Mouse (Mus musculus): ENCODE results near the gene Polr3c. TPM values are rescaled to one million over a fixed set of nuclear protein-coding genes. Genes with fewer than 3 reads are reported as not detected.
"Not testable (repeated sequence)": the region's sequence is repeated elsewhere in the genome, so short reads cannot be mapped to it uniquely, and the experiment has no call there.

The Polr3c gene
- total RNA-seq, 2 experiments from 2014 or later: 23.6 to 24.5 TPM

DNA sequence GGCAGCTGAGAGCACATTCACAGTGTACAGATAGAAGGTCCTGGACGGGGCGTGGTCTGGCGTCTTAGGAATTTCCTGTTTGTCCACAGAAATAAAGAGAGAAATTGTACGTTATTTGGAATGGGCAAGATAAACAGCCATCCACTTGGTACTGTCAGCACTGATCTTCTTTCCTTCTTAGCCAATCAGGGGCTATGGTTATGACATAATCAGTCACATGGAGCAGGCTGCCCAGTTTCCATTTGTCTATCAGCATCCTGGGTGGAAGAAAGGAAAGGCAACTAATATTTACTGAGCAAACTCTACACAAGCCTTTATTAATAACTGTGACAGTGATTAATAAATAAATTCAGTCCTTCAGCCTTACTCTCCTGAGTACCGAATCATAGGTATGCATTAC, 13.1 kb downstream of the Polr3c start:
- DNase-seq (ENCODE audit: low spot score in 2 of 2): no peak

DNA sequence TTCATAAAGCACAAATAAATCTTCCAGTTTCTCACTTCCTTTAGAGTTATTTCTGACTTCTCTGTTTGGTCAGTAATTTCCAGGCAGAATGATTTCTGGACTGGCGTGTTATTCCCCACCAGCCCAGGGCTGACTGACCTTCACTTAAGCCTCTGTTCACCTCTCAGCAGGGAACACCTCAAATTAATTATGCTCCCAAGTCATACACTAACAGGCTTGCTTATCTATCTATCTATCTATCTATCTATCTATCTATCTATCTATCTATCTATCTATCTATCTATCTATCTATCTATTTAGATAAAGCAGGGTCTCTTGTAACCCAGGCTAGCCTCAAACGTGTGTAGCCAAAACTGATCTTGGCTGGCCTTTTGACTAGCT, 18.8 kb downstream of the Polr3c start:
- no peak for DNase-seq (ENCODE audit: low spot score in 2 of 2)

DNA sequence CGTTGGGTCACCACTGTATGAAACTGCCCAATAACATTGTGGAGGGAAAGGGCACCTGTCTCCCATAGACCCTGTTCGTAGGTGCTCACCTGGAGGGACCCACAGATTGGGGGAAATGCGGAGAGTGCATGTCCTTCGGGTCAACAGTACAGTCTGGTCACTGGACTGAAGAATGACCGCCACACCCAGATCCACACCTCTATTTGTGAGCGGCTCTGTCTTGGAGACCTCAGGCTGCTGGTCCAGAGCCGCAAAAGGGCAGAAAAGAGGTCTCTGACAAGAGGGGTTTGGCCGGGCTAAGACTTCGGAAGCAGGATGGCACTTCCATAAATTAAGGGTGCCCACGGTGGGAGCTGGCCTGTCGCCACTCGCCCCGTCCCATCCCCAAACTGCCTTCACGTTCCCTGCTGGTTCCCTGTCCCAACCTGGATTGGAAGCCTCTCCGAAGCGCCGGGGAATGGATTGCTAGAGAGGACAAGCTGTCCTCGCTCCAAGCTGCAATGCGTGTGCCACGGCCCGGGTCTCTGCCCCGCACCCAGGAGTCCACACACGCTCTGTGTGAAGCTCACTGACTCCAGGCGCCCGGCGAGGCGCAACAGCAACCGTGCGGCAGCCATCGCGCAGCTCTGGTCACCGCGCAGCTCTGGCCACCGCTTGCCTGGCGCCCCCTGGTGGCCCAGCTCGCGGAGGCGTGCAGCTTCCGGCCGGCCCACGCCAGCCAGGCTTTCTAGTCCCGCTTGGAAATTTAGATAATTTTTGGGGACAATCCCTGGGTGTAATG, 19.3 kb downstream of the Polr3c start, which contains the start of gene Nudt17:
Gene Nudt17 (minus strand): TSS at position 660 of the 781 bp plus-strand sequence.
- DNase-seq (ENCODE audit: low spot score in 2 of 2): peak; percentile 82 to 86

DNA sequence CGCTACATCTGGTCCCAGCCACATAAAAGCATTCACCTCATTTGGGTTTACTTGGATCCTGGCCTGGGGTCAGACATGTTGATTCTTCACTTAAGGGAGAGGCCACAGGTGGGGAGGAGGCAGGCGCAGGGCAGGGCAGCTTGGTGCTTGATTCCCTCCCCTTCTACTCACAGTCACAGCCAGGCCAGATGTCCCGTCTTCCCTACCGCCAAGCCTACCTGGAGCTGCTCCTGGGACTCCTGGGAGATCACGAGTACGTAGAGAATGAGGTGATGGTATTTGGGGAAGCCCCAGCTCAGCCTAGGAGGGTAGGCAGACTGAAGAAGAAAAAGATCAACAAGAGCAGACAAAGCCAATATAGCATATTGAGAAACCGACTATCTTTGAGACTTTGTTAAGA, 20.4 kb downstream of the Polr3c start:
- no peak for DNase-seq (ENCODE audit: low spot score in 2 of 2)

DNA sequence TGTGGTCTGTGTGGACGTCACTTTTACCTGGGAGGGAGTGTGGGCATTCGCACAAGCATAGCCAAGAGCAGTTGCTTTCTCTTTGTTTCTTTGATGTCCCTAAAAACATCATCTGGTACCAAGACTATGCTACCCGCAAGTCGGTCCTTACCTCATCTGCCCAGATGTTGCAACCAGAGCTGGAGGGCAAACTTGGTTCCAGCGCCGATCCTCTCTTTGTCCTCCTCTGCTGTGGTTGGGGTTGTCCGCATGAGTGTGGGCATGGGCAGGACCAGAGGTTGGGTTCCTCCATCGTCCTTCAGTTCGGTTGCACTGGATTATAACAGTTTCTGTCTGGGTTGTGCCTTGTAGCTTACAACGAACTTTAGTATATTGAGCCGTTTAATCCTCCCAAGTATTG, 21.2 kb downstream of the Polr3c start:
- no peak for DNase-seq (ENCODE audit: low spot score in 2 of 2)

DNA sequence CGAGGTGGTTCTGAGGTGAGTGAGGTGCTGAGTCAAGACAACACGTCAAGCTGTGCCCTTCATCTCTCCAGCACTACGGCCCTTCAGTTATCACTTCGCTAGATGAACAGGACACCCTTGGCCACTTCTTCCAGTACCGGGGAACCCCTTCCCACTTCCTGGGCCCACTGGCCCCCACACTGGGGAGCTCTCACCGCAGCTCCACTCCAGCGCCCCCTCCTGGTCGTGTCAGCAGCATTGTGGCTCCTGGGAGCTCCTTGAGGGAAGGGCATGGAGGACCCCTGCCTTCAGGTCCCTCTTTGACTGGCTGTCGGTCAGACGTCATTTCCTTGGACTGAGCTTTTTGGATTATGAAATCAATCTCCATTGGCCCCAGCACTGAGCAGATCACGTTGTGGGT, 22.6 kb downstream of the Polr3c start:
- DNase-seq (ENCODE audit: low spot score in 2 of 2): peak in 1 of 2 experiments; percentile 33

DNA sequence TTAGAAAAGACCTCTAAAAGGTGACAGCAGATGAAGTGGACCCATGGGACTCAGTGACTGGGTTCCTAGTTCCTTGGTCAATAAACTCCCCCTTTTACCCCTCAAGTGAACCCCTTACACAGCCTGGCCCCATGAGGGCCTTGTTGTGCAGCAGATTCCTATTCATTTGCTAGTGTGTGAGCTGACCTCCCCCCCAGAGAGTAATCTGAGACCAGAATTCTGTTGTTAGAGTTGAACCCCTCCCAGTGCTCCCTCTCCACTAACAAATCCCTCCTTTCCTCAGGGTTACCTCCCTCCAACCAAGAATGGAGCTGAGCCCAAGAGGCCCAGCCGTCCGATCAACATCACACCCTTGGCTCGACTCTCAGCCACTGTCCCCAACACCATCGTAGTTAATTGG, 26.4 kb downstream of the Polr3c start:
- no peak for DNase-seq (ENCODE audit: low spot score in 2 of 2)

DNA sequence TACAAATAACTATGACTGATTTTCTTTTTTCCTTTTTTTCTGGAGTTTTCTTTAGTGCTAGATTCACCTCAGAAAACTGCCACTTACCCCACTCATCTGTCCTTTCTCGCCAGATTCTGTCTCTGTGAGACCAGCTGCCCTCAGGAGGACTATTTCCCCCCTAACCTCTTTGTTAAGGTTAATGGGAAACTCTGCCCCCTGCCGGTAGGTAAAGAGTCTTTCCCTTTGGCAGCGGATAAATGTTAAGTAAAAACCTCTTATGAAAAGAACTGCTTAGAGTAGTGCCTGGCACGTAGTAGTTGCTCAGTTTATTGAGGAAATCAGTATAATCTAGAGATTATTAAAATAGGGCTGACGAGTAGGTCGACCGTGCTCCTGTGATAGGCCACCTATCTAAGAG, 27.1 kb downstream of the Polr3c start:
- no peak for DNase-seq (ENCODE audit: low spot score in 2 of 2)

DNA sequence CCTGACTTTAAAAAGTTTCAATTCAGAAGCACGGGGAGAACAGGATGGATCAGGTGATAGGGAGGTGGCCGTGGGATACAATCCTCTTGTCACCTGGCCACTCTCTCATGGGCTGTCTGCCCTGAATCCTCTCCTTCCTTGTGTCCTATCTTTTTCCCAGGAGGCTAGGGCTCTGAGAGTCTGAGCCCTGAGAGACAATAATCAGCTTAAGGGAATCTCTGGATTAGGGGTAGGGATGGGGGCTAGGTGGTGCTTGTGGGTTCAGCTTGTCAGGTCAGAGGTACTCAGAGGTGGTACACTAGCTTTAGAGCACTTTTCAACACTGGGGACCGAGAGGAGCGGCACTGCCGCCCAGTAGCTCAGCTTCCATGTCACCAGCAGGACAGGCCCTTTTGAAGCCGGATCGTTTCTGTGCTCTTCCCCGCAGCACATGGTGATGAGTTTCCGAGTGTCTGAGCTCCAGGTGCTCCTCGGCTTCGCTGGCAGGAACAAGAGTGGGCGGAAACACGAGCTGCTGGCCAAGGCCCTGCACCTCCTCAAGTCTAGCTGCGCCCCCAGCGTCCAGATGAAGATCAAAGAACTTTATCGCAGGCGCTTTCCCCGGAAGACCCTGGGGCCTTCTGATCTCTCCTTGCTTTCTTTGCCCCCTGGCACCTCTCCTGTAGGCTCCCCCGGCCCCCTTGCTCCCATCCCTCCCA, 28.3 kb downstream of the Polr3c start:
- DNase-seq (ENCODE audit: low spot score in 2 of 2): no peak

DNA sequence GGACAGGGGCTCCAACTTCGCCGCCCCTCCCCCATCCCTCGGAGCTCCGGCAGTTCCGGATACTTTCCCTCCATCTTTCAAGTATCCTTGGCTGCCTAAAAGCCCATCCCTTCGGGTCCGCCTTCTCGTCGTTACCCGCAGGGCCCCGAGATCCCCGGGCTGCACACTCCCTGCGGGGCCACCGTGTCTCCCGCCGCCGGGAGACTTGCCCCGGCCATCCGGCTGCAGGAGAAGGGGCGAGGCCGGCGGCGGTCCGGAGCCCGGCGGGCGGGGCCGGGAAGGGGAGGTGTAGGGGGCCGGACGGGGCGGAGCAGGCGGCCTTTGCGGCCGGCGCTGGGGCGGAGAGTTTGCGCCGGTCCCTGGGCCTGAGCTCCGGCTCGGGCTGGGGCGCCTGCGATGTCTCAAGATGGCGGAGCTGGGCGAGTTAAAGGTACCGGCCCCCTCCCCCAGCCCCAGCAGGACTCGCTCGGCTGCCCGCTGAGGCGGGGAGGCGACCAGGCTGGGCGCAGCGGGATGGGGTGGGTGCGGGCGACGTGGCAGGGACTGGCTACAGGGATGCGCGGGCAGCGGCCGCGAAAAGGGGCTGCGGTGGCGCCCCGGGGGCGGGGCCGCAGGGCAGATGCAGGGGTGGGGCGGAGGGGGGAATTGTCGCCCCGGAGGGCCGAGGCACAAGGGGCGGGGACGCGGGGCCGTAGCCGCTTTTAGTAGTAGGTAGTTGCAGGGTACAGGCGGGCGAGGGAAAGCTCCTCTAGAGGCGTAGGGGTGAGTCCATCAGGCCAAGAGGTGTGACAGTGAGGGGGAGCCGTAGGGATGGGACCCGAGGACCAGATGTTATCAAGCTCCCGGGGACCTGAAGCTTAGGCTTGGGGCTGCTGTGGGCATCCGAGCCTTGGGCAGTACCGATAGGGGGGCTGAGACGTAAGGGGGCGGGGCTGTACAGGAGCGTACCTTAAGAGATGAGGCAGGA, 30.4 kb downstream of the Polr3c start:
- peak; percentile 91 for DNase-seq (ENCODE audit: low spot score in 2 of 2)

DNA sequence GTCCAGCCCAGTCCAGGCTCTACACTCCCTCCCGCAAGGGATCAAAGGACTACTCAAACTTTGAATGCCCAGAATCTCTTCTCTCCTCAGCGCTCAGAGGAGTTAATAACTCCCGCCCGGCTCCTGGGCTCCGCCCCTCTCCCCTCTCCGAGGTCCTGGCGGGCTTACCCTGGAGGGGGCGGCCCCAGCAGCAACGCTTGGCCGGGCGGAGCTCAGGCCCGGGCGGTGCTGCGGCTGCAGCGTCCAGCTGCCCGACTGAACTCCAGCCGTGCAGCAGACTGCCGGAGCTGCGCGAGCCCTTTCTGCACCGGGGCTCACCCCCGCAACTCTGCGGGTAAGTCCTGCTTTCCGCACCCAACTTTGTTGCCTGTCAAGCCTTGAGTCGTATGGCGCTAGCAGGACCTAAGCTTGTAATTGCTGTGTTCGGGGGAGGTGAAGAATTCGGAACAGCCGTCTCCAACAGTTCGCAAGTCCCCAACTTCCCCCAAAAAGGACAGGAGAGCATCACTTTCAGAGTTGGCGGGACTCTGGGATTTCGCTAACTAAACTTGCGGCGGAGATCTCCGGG, 31.1 kb downstream of the Polr3c start, which contains the start of gene Pias3:
Gene Pias3 (plus strand): TSS at position 187 of the 568 bp plus-strand sequence.
- DNase-seq (ENCODE audit: low spot score in 2 of 2): peak; percentile 80 to 90

DNA sequence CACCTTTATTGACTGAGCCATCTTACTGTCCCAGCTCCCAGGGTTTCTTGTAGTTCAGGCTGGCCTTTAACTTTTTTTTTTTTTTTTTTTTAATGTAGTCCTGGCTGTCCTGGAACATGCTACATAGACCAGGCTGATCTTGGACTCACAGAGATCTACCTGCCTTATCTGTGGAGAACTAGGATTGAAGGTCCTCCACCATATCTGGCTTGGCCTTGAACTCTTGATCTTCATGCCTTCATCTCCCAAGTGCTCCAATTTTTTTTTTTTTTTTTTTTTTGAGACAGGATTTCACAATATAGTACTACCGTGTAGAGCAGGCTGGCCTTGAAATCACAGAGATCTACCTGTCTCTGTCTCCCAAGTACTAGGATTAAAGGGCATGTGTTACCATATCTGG, 33.8 kb downstream of the Polr3c start:
- no peak for DNase-seq (ENCODE audit: low spot score in 2 of 2)

DNA sequence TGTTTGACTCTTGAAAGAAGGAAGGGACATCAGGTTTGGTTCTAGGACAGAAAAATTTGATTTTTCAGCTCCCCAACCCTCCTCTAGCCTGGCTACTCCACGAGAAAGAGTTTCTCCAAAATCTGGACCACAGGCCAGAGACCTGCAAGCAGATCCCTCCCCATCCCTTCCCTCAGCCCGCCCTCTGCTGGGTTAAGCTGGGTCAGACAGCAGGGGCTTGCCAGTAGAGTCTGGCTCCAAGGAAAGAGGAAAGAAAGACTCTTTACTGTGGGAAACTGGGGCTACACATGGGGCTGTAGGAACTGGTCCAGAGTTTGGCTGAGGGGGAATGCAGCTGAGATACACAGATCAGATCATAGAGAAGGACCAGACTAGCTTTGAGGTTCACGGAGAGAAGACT, 34.9 kb downstream of the Polr3c start:
- DNase-seq (ENCODE audit: low spot score in 2 of 2): peak; percentile 41 to 72

DNA sequence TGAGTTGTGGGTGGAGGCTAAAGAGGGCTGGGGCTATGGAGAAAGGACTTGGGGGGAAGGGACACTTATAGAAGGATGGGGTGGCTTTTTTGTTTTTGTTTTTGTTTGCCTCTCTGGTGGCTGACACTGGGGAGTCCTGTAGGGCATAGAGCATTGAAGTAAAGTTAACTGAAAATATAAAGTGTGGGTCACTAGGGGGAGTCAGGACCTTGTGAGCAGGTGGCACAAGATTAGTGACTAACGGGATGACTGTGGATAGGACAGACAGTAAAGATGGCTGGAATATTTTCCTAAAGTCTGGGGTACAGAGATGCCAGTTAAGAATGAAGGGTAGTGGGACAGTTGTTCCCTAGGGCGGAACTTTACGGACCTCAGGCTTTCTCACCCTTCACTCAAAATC, 37.1 kb downstream of the Polr3c start:
- DNase-seq (ENCODE audit: low spot score in 2 of 2): no peak

DNA sequence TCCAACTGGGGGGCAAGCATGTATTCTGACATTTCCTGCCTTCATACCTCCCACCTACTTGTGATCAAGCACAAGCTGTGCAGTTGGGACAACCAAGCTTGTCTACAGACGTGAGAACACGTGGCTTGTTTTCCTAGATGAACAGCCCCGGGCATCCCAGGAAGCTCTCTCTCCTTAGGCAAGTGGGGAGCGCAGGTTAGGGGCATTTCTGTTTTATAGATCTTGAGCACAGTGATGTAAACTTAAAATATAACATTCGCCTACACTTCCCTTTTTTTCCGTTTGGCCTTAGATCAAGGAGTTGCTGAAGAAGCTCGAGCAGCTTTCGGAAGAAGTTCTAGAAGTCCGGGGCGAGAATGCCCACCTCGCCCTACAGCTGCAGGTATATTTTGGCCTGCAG, 38.6 kb downstream of the Polr3c start:
- no peak for DNase-seq (ENCODE audit: low spot score in 2 of 2)

DNA sequence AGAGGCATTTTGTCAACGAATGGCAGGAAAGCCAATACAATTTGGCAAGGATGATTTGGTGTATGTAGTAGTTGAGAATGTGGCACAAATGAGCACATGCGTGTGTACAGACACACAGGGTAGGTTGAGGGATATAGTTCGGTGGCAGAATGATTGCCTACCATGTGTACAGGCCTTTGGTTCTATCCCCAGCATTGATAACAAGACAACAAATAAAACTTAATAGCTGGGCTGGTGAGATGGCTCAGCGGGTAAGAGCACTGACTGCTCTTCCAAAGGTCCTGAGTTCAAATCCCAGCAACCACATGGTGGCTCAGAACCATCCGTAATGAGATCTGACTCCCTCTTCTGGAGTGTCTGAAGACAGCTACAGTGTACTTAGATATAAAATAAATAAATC, 41.4 kb downstream of the Polr3c start:
- DNase-seq (ENCODE audit: low spot score in 2 of 2): not testable (repeated sequence)

DNA sequence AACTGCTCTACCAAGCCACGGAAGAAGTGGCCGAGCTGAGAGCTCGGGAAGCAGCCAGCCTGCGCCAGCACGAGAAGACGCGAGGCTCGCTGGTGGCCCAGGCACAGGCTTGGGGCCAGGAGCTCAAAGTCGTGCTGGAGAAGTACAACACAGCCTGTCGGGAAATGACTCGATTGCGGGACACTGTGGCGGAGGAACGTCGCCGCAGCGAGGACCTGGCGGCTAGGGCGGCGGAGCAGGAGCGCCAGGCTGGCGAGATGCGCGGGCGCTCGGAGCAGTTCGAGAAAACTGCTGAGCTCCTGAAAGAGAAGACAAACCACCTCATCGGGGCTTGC, 42.6 kb downstream of the Polr3c start:
- DNase-seq (ENCODE audit: low spot score in 2 of 2): no peak

DNA sequence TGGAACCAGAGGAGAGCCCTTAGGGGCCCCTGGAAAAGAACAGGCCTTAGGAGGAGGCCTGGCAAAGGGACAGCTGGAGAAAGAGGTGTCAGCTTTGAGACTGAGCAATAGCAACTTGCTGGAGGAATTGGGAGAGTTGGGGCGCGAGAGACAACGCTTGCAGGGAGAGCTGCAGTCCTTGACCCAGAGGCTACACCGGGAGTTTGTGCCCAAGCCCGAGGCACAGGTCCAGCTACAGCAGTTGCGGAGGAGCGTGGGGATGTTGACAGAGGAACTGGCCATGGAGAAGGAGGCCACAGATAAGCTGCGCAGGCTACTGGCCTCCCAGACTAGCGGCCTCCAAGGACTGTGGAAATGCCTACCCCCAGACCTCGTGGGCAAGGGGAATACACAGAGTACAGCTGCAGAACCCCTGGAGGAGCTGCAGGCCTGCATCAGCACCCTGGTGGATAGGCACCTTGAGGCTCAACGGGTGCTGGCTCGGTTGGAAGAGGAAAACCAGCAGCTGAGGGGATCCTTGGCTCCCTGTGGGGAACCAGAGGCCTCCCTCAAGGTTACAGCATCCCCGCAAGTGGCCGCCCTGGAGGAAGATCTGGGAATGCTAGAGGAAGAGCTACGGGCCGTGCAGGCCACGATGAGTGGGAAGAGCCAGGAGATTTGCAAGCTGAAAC, 43.1 kb downstream of the Polr3c start:
- DNase-seq (ENCODE audit: low spot score in 2 of 2): no peak

DNA sequence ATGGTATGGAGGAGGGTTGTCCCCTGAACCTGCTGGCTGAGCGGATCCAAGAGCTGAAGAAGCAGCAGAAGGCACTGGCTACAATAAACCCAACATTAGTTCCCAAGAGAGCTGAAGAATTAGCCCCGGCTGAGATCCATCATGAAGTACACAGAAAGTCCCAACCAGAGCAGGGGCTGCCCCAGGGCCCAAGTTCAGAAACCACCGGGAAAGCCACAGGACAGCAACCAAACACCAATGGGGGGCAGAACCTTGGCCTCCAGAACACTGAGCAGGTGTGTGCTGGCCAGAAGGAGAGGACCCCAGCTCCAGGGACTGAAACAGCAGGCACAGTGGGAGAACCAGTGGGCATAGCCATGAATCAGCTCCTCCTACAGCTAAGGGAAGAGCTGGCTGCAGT, 43.9 kb downstream of the Polr3c start:
- DNase-seq (ENCODE audit: low spot score in 2 of 2): no peak

DNA sequence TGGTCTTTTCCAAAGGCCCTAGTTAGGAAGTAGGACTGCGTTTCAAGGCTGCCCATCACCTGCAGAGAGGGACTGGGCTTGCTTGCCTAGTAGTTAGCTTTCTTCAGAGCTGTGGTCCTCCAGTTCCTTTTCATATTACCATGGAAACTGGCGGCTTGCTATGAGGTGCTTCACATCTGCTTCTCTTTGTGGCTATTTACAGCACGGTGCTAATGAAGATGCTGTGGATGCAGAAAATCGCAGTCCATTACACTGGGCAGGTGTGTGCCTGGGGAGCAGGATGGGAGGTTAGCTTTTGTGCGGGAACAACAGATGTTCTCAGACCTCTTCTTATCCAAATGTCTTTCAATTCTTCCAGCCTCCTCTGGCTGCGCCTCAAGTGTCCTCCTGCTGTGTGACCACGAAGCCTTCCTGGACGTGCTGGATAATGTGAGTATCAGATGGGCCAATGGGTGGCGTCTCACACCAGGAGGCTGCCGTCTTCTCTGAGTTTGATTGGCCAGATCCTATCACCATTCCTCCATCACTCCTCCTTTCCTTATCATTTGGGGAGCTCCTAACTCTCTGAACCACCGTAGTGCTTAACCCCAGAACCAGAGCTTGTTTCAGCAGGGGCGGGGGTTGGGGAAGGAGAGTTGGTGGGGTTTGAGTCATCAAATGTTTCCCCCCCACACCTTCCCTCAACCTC, 47.0 kb downstream of the Polr3c start:
- DNase-seq (ENCODE audit: low spot score in 2 of 2): no peak
